Mouse (Mus musculus): Measurements from ENCODE around the gene Ctnna3. TPM values are rescaled to one million over a fixed set of nuclear protein-coding genes. Genes with fewer than 3 reads are reported as not detected.

The Ctnna3 gene
- total and polyA plus RNA-seq, 2 experiments, result 0.09 TPM; not detected in 1

DNA sequence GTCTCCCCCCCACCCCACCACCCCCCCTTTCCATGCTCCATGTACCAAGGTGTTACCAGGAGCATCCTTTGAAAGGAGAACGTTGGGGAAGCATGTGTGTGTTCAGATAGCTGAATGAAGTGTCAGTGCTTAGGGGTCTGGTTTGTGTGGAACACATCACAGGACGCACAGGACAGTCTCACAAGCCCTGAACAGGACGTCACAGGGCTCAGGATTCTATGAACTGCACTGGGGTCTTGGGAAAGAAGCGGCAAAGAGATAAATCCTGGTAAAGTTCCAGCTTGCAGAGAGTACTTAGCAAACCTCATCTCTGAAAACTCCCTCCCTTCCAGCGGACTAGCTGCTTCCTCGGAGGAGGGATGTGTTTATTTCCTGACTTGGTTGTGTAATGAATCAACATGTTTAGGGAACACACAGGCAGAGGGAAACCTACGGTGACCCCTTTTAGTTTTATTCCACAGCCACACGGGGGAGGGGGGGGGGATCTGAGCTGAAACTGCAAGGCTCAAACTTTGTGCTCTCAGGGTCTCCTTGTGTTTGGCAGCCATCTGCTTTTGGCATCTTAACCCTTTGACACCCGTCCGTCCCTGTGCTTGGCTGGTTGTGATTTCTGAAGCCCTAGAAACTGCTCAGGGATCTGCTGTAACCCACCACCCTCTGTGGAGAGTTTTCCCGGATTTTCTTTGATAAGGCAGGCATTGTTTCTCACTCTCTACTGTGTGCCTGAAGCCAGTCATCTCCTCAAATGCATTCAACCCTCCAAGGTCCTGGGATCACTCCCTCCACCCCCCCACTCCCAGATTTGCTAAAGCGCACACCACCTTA lies 656.9 kb downstream of the Ctnna3 start:
- DNase-seq (ENCODE audit: extremely low read depth, low read depth, low spot score), result no peak
- Histone ChIP-seq H3K9ac (ENCODE audit: low read depth, low read length) (no peak overlapping the region), H3K4me1 (ENCODE audit: control insufficient read depth, insufficient read depth, low read length) (0 out of 2 replicates have a peak, but pooled peaks cover 2% of the 10 kb centered on the region), H3K36me3 (ENCODE audit: control insufficient read depth, insufficient read depth, low read length) (no peaks in the 10 kb centered on the region), H3K79me2 (ENCODE audit: control insufficient read depth, insufficient read depth, low read length) (no peaks in the 10 kb centered on the region), H3K27me3 (ENCODE audit: control insufficient read depth, insufficient read depth, low read length) (peaks cover 4% of the 10 kb centered on the region; the same call in 1 of the 2 replicates), H3K27ac (replicated peaks; ENCODE audit: insufficient read depth, low read depth, low read length) (no peak overlapping the region), H3K4me3 (ENCODE audit: insufficient read depth, low read depth, low read length) (no peak overlapping the region)
- 8% methylated on average over 12 of the region's 12 CpGs for WGBS
- no peak for TF ChIP-seq CTCF (IDR thresholded peaks at IDR 0.05; ENCODE audit: low read depth, low read length)
- no peak for TF ChIP-seq POLR2A (IDR thresholded peaks at IDR 0.05; ENCODE audit: extremely low read depth, insufficient read depth, low read length)

- Histone ChIP-seq H3K4me3 (ENCODE audit: insufficient read depth, low read depth, low read length) (no peak overlapping the region), H3K79me2 (ENCODE audit: control insufficient read depth, insufficient read depth, low read length) (no peaks in the 10 kb centered on the region), H3K36me3 (ENCODE audit: control insufficient read depth, insufficient read depth, low read length) (no peaks in the 10 kb centered on the region), H3K27me3 (ENCODE audit: control insufficient read depth, insufficient read depth, low read length) (peaks cover 4% of the 10 kb centered on the region; the same call in 1 of the 2 replicates), H3K27ac (replicated peaks; ENCODE audit: insufficient read depth, low read depth, low read length) (no peak overlapping the region), H3K9ac (ENCODE audit: low read depth, low read length) (no peak overlapping the region), H3K4me1 (ENCODE audit: control insufficient read depth, insufficient read depth, low read length) (0 out of 2 replicates have a peak, but pooled peaks cover 2% of the 10 kb centered on the region)
- no peak for TF ChIP-seq CTCF (IDR thresholded peaks at IDR 0.05; ENCODE audit: low read depth, low read length)
- no peak for TF ChIP-seq POLR2A (IDR thresholded peaks at IDR 0.05; ENCODE audit: extremely low read depth, insufficient read depth, low read length)
- no peak for DNase-seq (ENCODE audit: extremely low read depth, low read depth, low spot score)
- WGBS, result 2% methylated on average over 12 of the region's 12 CpGs
Measured at GRCm38 (mm10) chr10:64087521-64087920, 657.6 kb downstream of the Ctnna3 start.

DNA sequence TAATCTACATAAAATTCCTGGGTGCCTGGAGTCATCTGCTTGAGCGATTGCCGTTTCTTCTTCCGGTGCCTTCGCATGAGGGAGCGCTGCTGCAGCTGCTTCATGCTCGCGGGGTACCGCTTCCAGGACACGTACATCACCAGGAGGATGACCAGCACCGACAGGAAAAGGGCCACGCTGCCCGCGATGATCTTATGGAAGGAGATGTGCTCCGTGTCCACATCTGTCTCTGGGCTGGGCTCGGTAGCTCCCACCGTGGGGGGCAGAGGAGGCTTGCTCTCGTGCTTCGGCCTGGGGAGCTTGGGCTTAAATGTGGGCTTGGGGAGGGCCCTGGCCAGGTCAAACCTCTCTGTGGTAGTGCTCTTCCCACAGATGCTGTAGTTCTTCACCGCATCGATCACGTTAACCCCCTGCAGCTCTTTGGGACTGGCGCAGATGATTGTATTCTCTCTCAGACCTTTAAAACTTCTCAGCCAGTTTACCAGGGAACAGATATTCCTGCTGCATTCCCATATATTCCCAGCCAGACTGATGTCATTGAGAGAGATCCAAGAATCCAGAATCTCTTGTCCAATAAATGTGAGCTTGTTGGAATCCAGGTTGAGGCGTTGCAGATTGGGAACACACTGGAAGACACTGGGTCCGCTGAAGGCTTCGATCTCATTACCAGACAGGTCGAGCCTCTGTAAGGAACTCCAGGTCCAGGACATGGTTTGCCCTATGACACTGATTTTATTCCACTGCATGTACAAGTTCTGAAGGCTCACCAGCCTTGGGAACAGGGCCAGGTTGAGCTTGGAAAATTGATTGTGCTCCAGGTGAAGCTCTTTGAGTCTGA lies 658.3 kb downstream of the Ctnna3 start:
- no peak overlapping the region for H3K4me3 ChIP-seq (ENCODE audit: insufficient read depth, low read depth, low read length)
- TF ChIP-seq POLR2A (IDR thresholded peaks at IDR 0.05; ENCODE audit: extremely low read depth, insufficient read depth, low read length) (no peak), CTCF (IDR thresholded peaks at IDR 0.05; ENCODE audit: low read depth, low read length) (no peak)
- H3K9ac ChIP-seq (ENCODE audit: low read depth, low read length), result no peak overlapping the region
- peaks cover 4% of the 10 kb centered on the region; the same call in 1 of the 2 replicates for H3K27me3 ChIP-seq (ENCODE audit: control insufficient read depth, insufficient read depth, low read length)
- 7% methylated on average over 26 of the region's 26 CpGs for WGBS
- H3K4me1 ChIP-seq (ENCODE audit: control insufficient read depth, insufficient read depth, low read length), result 0 out of 2 replicates have a peak, but pooled peaks cover 2% of the 10 kb centered on the region
- H3K36me3 ChIP-seq (ENCODE audit: control insufficient read depth, insufficient read depth, low read length), result no peaks in the 10 kb centered on the region
- H3K79me2 ChIP-seq (ENCODE audit: control insufficient read depth, insufficient read depth, low read length), result no peaks in the 10 kb centered on the region
- peak; percentile 75 for DNase-seq (ENCODE audit: extremely low read depth, low read depth, low spot score)
- no peak overlapping the region for H3K27ac ChIP-seq (replicated peaks; ENCODE audit: insufficient read depth, low read depth, low read length)

- Histone ChIP-seq H3K27ac (replicated peaks; ENCODE audit: insufficient read depth, low read depth, low read length) (no peak overlapping the region), H3K79me2 (ENCODE audit: control insufficient read depth, insufficient read depth, low read length) (no peaks in the 10 kb centered on the region), H3K27me3 (ENCODE audit: control insufficient read depth, insufficient read depth, low read length) (peaks cover 4% of the 10 kb centered on the region; the same call in 1 of the 2 replicates), H3K36me3 (ENCODE audit: control insufficient read depth, insufficient read depth, low read length) (no peaks in the 10 kb centered on the region), H3K4me3 (ENCODE audit: insufficient read depth, low read depth, low read length) (no peak overlapping the region), H3K9ac (ENCODE audit: low read depth, low read length) (no peak overlapping the region), H3K4me1 (ENCODE audit: control insufficient read depth, insufficient read depth, low read length) (0 out of 2 replicates have a peak, but pooled peaks cover 2% of the 10 kb centered on the region)
- DNase-seq (ENCODE audit: extremely low read depth, low read depth, low spot score), result no peak
- TF ChIP-seq POLR2A (IDR thresholded peaks at IDR 0.05; ENCODE audit: extremely low read depth, insufficient read depth, low read length) (no peak), CTCF (IDR thresholded peaks at IDR 0.05; ENCODE audit: low read depth, low read length) (no peak)
- WGBS, result 43% methylated on average over 19 of the region's 19 CpGs
Measured at GRCm38 (mm10) chr10:64088774-64089460, 659.0 kb downstream of the Ctnna3 start.

GRCm38 (mm10) chr10:64089680-64090460 lies 660.0 kb downstream of the Ctnna3 start, which contains the start of gene Lrrtm3:
Gene Lrrtm3, minus strand, starts transcription at chr10:64090277.
- Histone ChIP-seq H3K9ac (ENCODE audit: low read depth, low read length) (no peak within 1 kb of the TSS), H3K27ac (replicated peaks; ENCODE audit: insufficient read depth, low read depth, low read length) (no peak within 1 kb of the TSS), H3K27me3 (ENCODE audit: control insufficient read depth, insufficient read depth, low read length) (peaks cover 4% of the 10 kb centered on the region; the same call in 1 of the 2 replicates), H3K4me1 (ENCODE audit: control insufficient read depth, insufficient read depth, low read length) (0 out of 2 replicates have a peak, but pooled peaks cover 2% of the 10 kb centered on the region), H3K4me3 (ENCODE audit: insufficient read depth, low read depth, low read length) (no peak within 1 kb of the TSS), H3K79me2 (ENCODE audit: control insufficient read depth, insufficient read depth, low read length) (no peaks in the 10 kb centered on the region), H3K36me3 (ENCODE audit: control insufficient read depth, insufficient read depth, low read length) (no peaks in the 10 kb centered on the region)
- peak; percentile 29 for DNase-seq (ENCODE audit: extremely low read depth, low read depth, low spot score)
- TF ChIP-seq CTCF (IDR thresholded peaks at IDR 0.05; ENCODE audit: low read depth, low read length) (no peak), POLR2A (IDR thresholded peaks at IDR 0.05; ENCODE audit: extremely low read depth, insufficient read depth, low read length) (no peak)
- 8% methylated on average over 22 of the region's 22 CpGs for WGBS
